Mouse (Mus musculus) layer of hippocampus, adult 9-10 months (tissue): ENCODE measurements at regions not wholly inside any gene's neighbourhood (a gene's known extent, or its start where the extent isn't known, plus 50 kb on each side); places are given as distances from the start of the nearest gene placed in this dataset.

Experiments used
- DNase-seq: peaks from one replicate; pipeline ENCODE4 v3.0.0; 2022; ENCODE audit warnings: low spot score

GRCm38 (mm10) chr2:82508595-82508994, 434.8 kb upstream of the Fsip2 start:
- DNase-seq = no peak

DNA sequence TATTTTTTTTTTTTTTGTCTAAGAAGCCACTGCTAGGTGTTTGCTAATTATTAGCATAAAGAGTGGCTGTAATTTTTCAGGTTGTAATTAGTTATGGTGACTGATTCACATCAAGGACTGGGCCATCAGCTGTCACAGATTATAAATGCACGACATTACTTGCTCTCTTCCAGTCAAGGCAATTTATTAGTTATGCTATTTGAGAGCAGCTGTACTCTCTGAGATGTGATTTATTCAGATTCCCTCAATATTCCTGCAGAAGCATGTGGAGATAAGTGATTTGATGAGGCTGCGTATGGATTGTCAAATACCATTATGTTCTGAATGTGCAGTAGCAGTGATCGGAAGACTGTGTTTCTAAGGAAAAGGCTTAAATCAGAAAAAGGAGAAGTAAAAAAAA, 428.3 kb upstream of the Fsip2 start:
- no peak for DNase-seq

GRCm38 (mm10) chr2:82519951-82520350, 423.5 kb upstream of the Fsip2 start:
- peak; percentile 3 for DNase-seq

- no peak for DNase-seq
Measured at GRCm38 (mm10) chr2:82538958-82539357, 404.5 kb upstream of the Fsip2 start.

- DNase-seq = no peak
Measured at GRCm38 (mm10) chr2:82540676-82541075, 402.8 kb upstream of the Fsip2 start.

GRCm38 (mm10) chr2:82570358-82570757, 373.1 kb upstream of the Fsip2 start:
- DNase-seq = no peak

- DNase-seq = no peak
Measured at GRCm38 (mm10) chr2:82572099-82572498, 371.3 kb upstream of the Fsip2 start.

GRCm38 (mm10) chr2:82573841-82574240, 369.6 kb upstream of the Fsip2 start:
- no peak for DNase-seq

GRCm38 (mm10) chr2:82579665-82580064, 363.8 kb upstream of the Fsip2 start:
- DNase-seq = no peak

DNA sequence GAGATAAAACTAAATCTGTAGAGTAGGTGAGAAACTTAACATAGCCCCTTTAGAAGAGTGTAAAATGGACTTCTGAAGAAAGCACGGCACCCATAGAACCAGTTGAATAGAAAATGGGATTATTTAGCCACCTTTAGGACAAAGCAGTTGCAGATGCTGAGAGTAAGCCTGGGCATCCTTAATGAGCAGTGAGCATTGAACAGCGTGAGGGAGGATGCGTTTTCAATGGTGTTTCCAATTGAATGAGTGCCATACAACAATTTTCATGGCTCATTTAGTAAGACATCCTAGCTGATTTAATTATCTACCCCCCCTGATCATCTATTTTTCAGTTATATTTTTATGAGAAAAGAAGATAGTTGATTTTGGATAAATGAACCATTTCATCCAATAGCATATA, 327.2 kb upstream of the Fsip2 start:
- no peak for DNase-seq

GRCm38 (mm10) chr2:82620553-82620952, 322.9 kb upstream of the Fsip2 start:
- DNase-seq = no peak

DNA sequence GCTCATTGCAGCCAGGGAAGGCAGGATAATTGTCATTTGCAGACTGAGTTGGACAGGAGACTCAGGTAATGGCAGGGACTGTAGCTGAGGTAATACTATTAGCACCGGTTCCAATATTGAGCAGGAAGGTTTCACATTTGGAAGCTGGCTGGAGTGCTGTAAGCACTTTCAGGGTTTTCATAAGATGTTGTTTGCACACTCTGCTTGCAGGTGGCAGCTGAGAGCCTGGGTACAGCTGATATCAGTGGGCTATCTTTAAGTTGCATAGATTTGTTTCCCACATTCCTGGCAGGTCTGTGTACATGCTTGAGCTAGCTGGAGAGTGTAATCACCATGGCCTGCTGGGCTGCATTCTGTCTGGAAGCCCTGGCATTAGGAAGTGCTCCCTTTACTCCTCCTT, 299.0 kb upstream of the Fsip2 start:
- no peak for DNase-seq
